Mouse (Mus musculus) heart, postnatal 0 days (tissue): Measurements from ENCODE around the gene Gm7271.

Experiments
- CTCF ChIP-seq: IDR thresholded peaks from 2 replicates; pipeline ENCODE4 v1.5.1; 2016; ENCODE audit warnings: antibody characterized with exemption, control low read depth, low read depth
- EP300 ChIP-seq: IDR thresholded peaks from 2 replicates; pipeline ENCODE4 v1.6.1; 2016; ENCODE audit warnings: antibody characterized with exemption, low read depth

DNA sequence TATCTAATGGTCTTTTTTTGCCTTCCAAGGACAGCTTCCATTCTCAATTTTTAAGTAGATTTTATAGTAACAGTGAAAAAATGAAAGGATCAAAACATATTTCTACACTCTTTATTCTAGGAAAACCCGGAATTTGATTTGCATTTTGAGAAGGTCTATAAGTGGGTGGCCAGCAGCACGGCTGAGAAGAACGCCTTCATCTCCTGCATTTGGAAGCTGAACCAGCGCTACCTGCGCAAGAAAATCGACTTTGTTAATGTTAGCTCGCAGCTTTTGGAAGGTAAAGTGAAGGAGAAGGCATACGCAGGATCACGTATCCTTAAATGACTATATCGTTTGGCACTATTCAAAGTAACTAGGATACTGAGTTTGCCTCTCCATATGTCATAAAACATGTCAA is 53.7 kb downstream of the Gm7271 start:
- no peak for TF ChIP-seq CTCF
- TF ChIP-seq EP300: no peak
